Mouse (Mus musculus) E14TG2a.4 (cell line): ENCODE data around the gene Dusp14.

Experiments
- CTCF ChIP-seq: conservative IDR thresholded peaks from 2 replicates; pipeline ENCODE4 v1.5.1; 2014; ENCODE audit warnings: low read length
- POU5F1 ChIP-seq: IDR thresholded peaks from 2 replicates; pipeline ENCODE4 v1.6.1; 2014; ENCODE audit warnings: low read length, borderline replicate concordance

DNA sequence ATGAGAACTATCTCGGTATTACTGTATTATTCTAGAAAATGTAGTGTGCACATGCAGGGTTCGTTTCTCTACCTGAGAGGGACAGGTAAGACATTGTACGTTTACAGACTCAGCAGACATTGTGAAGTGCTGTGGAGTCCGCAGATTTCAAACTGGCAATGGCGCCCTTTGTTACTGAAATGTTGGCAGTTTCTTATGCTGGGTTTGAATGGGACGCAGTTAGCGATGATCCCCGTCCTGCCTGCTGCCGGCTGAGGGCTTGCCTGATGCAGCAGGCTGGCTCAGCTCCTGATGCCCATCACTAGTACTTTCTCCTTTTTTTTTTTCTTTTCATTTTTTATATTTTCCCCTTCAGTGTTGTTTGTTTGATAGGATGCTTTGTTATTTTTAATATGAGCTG is 58.6 kb downstream of the Dusp14 start:
- TF ChIP-seq POU5F1, result no peak
- no peak for TF ChIP-seq CTCF
